Mouse (Mus musculus): ENCODE measurements around the gene Zbtb41.

Zbtb41 gene

GRCm38 (mm10) chr1:139465936-139466335 is 43.8 kb downstream of the Zbtb41 start:
- no peak for DNase-seq (ENCODE audit: low read depth, low spot score)

GRCm38 (mm10) chr1:139478898-139479297 is 56.8 kb downstream of the Zbtb41 start:
- DNase-seq (ENCODE audit: low read depth, low spot score), result no peak

GRCm38 (mm10) chr1:139480246-139480645 is 58.2 kb downstream of the Zbtb41 start:
- no peak for DNase-seq (ENCODE audit: low read depth, low spot score)

GRCm38 (mm10) chr1:139481146-139481545 is 59.1 kb downstream of the Zbtb41 start:
- no peak for DNase-seq (ENCODE audit: low read depth, low spot score)

- DNase-seq (ENCODE audit: low read depth, low spot score), result no peak
Observed at GRCm38 (mm10) chr1:139494630-139495029, 72.5 kb downstream of the Zbtb41 start.

- no peak for DNase-seq (ENCODE audit: low read depth, low spot score)
Observed at GRCm38 (mm10) chr1:139495408-139495807, 73.3 kb downstream of the Zbtb41 start.

GRCm38 (mm10) chr1:139496212-139496611 is 74.1 kb downstream of the Zbtb41 start:
- DNase-seq (ENCODE audit: low read depth, low spot score), result no peak

GRCm38 (mm10) chr1:139499751-139500150 is 77.7 kb downstream of the Zbtb41 start:
- DNase-seq (ENCODE audit: low read depth, low spot score), result no peak

GRCm38 (mm10) chr1:139501258-139501752 is 79.2 kb downstream of the Zbtb41 start, which contains the start of gene F13b:
F13b (plus strand) TSS chr1:139501702.
- DNase-seq (ENCODE audit: low read depth, low spot score), result no peak

Data from retina, adult 2 months (tissue).